In the genomic region with DNA sequence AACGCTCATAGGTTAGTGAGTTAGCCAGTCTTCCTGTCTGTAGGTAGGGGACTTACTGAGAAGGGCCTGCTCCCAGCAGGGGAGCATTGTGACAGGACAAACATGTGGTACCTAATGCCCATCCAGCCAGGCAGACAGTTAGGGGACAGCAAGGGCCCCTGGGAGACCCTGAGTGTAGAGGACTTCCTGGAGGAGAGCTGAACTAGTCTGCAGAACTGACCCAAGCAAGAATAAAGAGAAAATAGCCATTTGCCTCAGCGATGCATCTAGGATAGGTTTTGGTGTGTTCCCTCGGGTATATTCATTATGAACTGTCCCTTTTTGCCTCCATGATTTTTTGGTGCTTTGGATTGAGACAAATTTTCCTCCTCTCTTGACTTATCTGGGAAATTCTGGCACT, we compare ENCODE assay signal across 22 mouse cellular contexts. TPM values are rescaled to one million over a fixed set of nuclear protein-coding genes. Genes with fewer than 3 reads are reported as not detected.
DNase-seq lines count a peak whose midpoint lies in the region; ATAC-seq lines count a peak whose summit lies in the region.
"Had no signal": no experiment of that assay in that cellular context is flagged by ENCODE, and none has a peak within 500 bp of the region (broad histone marks: within the 10 kb centered on the region; RNA-seq: fewer than 3 reads in every experiment).

No protein-coding gene starts in this region.

- H3K4me2 ChIP-seq in intestine, embryonic 16.5 days (ENCODE audit: low read depth, low read length) = no peak overlapping the region
- no peak overlapping the region for H3K4me2 ChIP-seq in intestine, embryonic 15.5 days (replicated peaks)
- no peak overlapping the region for H3K4me2 ChIP-seq in midbrain, embryonic 11.5 days
- H3K4me2 ChIP-seq in midbrain, embryonic 16.5 days (ENCODE audit: low read length) = no peak overlapping the region
- no peak overlapping the region for H3K4me2 ChIP-seq in heart, embryonic 16.5 days (ENCODE audit: low read depth, low read length)
- H3K4me2 ChIP-seq: embryonic facial prominence, embryonic 13.5 days; forebrain, embryonic 13.5 days; liver, embryonic 13.5 days; neural tube, embryonic 13.5 days had no signal

- H3K4me1 ChIP-seq in intestine, embryonic 16.5 days (ENCODE audit: control insufficient read depth, insufficient read depth, low read length) = peaks cover 6% of the 10 kb centered on the region; the same call in 1 of the 2 replicates
- H3K4me1 ChIP-seq in intestine, embryonic 15.5 days (replicated peaks) = peaks cover 7% of the 10 kb centered on the region
- H3K4me1 ChIP-seq in midbrain, embryonic 11.5 days (ENCODE audit: control insufficient read depth, insufficient read depth, low read length) = no peaks in the 10 kb centered on the region
- no peaks in the 10 kb centered on the region for H3K4me1 ChIP-seq in midbrain, embryonic 16.5 days (ENCODE audit: control insufficient read depth, insufficient read depth, low read length)
- peaks cover 26% of the 10 kb centered on the region for H3K4me1 ChIP-seq in heart, embryonic 16.5 days (ENCODE audit: control insufficient read depth, insufficient read depth, low read length)
- H3K4me1 ChIP-seq: liver, embryonic 13.5 days had no signal

- H3K9ac ChIP-seq in intestine, embryonic 16.5 days (ENCODE audit: low read depth, low read length) = no peak overlapping the region
- H3K9ac ChIP-seq in intestine, embryonic 15.5 days = no peak overlapping the region
- H3K9ac ChIP-seq in midbrain, embryonic 11.5 days (ENCODE audit: low read length) = no peak overlapping the region
- H3K9ac ChIP-seq in midbrain, embryonic 16.5 days (ENCODE audit: low read depth, low read length) = no peak overlapping the region
- no peak overlapping the region; the same call in 1 of the 2 replicates for H3K9ac ChIP-seq in heart, embryonic 16.5 days (ENCODE audit: low read length)
- H3K9ac ChIP-seq: embryonic facial prominence, embryonic 13.5 days; forebrain, embryonic 13.5 days; liver, embryonic 13.5 days; neural tube, embryonic 13.5 days had no signal

- peak; percentile 81 for DNase-seq in midbrain, embryonic 11.5 days (ENCODE audit: low spot score, missing footprints)
- no peak for DNase-seq in cerebellum, postnatal 10 days
- no peak for DNase-seq in gastrocnemius, postnatal 36 days
- DNase-seq: cerebellum, adult 11 months; liver, embryonic 13.5 days; right cerebral cortex, adult 18-20 months had no signal

- 74% methylated on average over 3 of the region's 3 CpGs for WGBS in intestine, embryonic 16.5 days
- 75% methylated on average over 3 of the region's 3 CpGs for WGBS in intestine, embryonic 15.5 days
- 75% methylated on average over 3 of the region's 3 CpGs for WGBS in midbrain, embryonic 11.5 days
- 70% methylated on average over 3 of the region's 3 CpGs for WGBS in midbrain, embryonic 16.5 days
- 65% methylated on average over 3 of the region's 3 CpGs for WGBS in heart, embryonic 16.5 days

- no peaks in the 10 kb centered on the region for H3K36me3 ChIP-seq in intestine, embryonic 16.5 days (ENCODE audit: control insufficient read depth, insufficient read depth, low read length)
- H3K36me3 ChIP-seq in intestine, embryonic 15.5 days = no peaks in the 10 kb centered on the region
- H3K36me3 ChIP-seq in midbrain, embryonic 11.5 days (ENCODE audit: control insufficient read depth, insufficient read depth, low read length) = no peaks in the 10 kb centered on the region
- no peaks in the 10 kb centered on the region for H3K36me3 ChIP-seq in midbrain, embryonic 16.5 days (ENCODE audit: control insufficient read depth, insufficient read depth, low read length)
- no peaks in the 10 kb centered on the region for H3K36me3 ChIP-seq in heart, embryonic 16.5 days (ENCODE audit: control insufficient read depth, insufficient read depth)
- H3K36me3 ChIP-seq: embryonic facial prominence, embryonic 13.5 days; liver, embryonic 13.5 days; neural tube, embryonic 13.5 days had no signal

- peak overlapping the region; percentile 19; the same call in 1 of the 2 replicates for H3K27ac ChIP-seq in intestine, embryonic 16.5 days (ENCODE audit: low read length)
- no peak overlapping the region for H3K27ac ChIP-seq in intestine, embryonic 15.5 days
- H3K27ac ChIP-seq in midbrain, embryonic 11.5 days (ENCODE audit: low read depth, low read length) = no peak overlapping the region
- H3K27ac ChIP-seq in midbrain, embryonic 16.5 days (ENCODE audit: low read length) = no peak overlapping the region
- peak overlapping the region; percentile 63 for H3K27ac ChIP-seq in heart, embryonic 16.5 days (ENCODE audit: low read length)
- H3K27ac ChIP-seq: embryonic facial prominence, embryonic 13.5 days; forebrain, embryonic 13.5 days; liver, embryonic 13.5 days; neural tube, embryonic 13.5 days had no signal

- intact Hi-C loops in gastrocnemius, postnatal 36 days (cut with DNase I) = no loop called here

- H3K27me3 ChIP-seq in intestine, embryonic 16.5 days (replicated peaks; ENCODE audit: control insufficient read depth, insufficient read depth, low read length) = no peaks in the 10 kb centered on the region
- no peaks in the 10 kb centered on the region for H3K27me3 ChIP-seq in intestine, embryonic 15.5 days (replicated peaks)
- no peaks in the 10 kb centered on the region for H3K27me3 ChIP-seq in midbrain, embryonic 11.5 days (ENCODE audit: control insufficient read depth, insufficient read depth, low read length)
- no peaks in the 10 kb centered on the region for H3K27me3 ChIP-seq in midbrain, embryonic 16.5 days (ENCODE audit: control insufficient read depth, insufficient read depth, low read depth, low read length)
- H3K27me3 ChIP-seq in heart, embryonic 16.5 days (ENCODE audit: control insufficient read depth, insufficient read depth, low read length) = no peaks in the 10 kb centered on the region
- H3K27me3 ChIP-seq: embryonic facial prominence, embryonic 13.5 days; forebrain, embryonic 13.5 days; liver, embryonic 13.5 days; neural tube, embryonic 13.5 days had no signal

- no peak overlapping the region for H3K4me3 ChIP-seq in intestine, embryonic 16.5 days (ENCODE audit: low read length)
- no peak overlapping the region for H3K4me3 ChIP-seq in intestine, embryonic 15.5 days (replicated peaks)
- H3K4me3 ChIP-seq in midbrain, embryonic 11.5 days (ENCODE audit: low read depth, low read length) = no peak overlapping the region
- no peak overlapping the region for H3K4me3 ChIP-seq in midbrain, embryonic 16.5 days (ENCODE audit: low read depth, low read length)
- H3K4me3 ChIP-seq in heart, embryonic 16.5 days (ENCODE audit: low read length) = no peak overlapping the region
- H3K4me3 ChIP-seq: embryonic facial prominence, embryonic 13.5 days; forebrain, embryonic 13.5 days; liver, embryonic 13.5 days; neural tube, embryonic 13.5 days had no signal

- no peaks in the 10 kb centered on the region for H3K9me3 ChIP-seq in intestine, embryonic 16.5 days (ENCODE audit: control insufficient read depth, low read length)
- no peaks in the 10 kb centered on the region for H3K9me3 ChIP-seq in intestine, embryonic 15.5 days
- H3K9me3 ChIP-seq in midbrain, embryonic 11.5 days (ENCODE audit: control insufficient read depth, low read length) = peaks cover 3% of the 10 kb centered on the region; the same call in 1 of the 2 replicates
- H3K9me3 ChIP-seq in midbrain, embryonic 16.5 days (replicated peaks; ENCODE audit: control insufficient read depth, low read length, poor library complexity, severe bottlenecking) = no peaks in the 10 kb centered on the region
- no peaks in the 10 kb centered on the region for H3K9me3 ChIP-seq in heart, embryonic 16.5 days (replicated peaks; ENCODE audit: control insufficient read depth, low read length)
- H3K9me3 ChIP-seq: embryonic facial prominence, embryonic 13.5 days; forebrain, embryonic 13.5 days; liver, embryonic 13.5 days; neural tube, embryonic 13.5 days had no signal

- no peak for ATAC-seq in intestine, embryonic 16.5 days
- no peak for ATAC-seq in intestine, embryonic 15.5 days
- no peak for ATAC-seq in midbrain, embryonic 11.5 days (ENCODE audit: low FRiP score)
- no peak for ATAC-seq in midbrain, embryonic 16.5 days
- ATAC-seq in heart, embryonic 16.5 days (replicated peaks; ENCODE audit: extremely low read depth, insufficient read depth, low FRiP score) = no peak
- ATAC-seq: activated CD4-positive, CD25-positive, alpha-beta regulatory T cell, adult 4 months had no signal

RNA-seq across cellular contexts. Expression of a gene that starts 50.5 kb away (rescaled TPM):
- not detected in 2 replicates for polyA plus RNA-seq in intestine, embryonic 16.5 days (2015; fragmentation: Nextera tagmentation; extraction: Ambion mirVana)
- polyA plus RNA-seq in intestine, embryonic 15.5 days (2015; fragmentation: Nextera tagmentation; extraction: Ambion mirVana) = not detected in 2 replicates
- polyA plus RNA-seq in midbrain, embryonic 11.5 days (2014; fragmentation: Nextera tagmentation; extraction: Ambion mirVana) = not detected in 2 replicates
- polyA plus RNA-seq in midbrain, embryonic 16.5 days (2015; fragmentation: Nextera tagmentation; extraction: Ambion mirVana) = not detected in 2 replicates
- not detected in 2 replicates for polyA plus RNA-seq in heart, embryonic 16.5 days (2015; fragmentation: Nextera tagmentation; extraction: Ambion mirVana)
- not detected for total RNA-seq in gastrocnemius, postnatal 36 days (2021)
- total RNA-seq: adrenal gland, postnatal 4 days; gastrocnemius, adult 8-10 months; hematopoietic stem cell, adult 5-6 weeks; layer of hippocampus, adult 18-20 months; left cerebral cortex, postnatal 10 days; megakaryocyte progenitor cell, adult 5-6 weeks; midbrain, postnatal 0 days had no signal
- polyA plus RNA-seq: activated CD4-positive, CD25-positive, alpha-beta regulatory T cell, adult 4 months; embryonic facial prominence, embryonic 13.5 days; forebrain, embryonic 13.5 days; intestine, embryonic 14.5 days; liver, embryonic 13.5 days; midbrain, postnatal 0 days; neural tube, embryonic 13.5 days had no signal

Comparison
In these comparisons a context has a peak if more than half of its experiments do, and no peak if none do; other contexts are left out.
1. H3K27ac ChIP-seq: peak in intestine, embryonic 16.5 days (single experiment) and heart, embryonic 16.5 days (single experiment); none in intestine, embryonic 15.5 days (single experiment), midbrain, embryonic 11.5 days (single experiment) and midbrain, embryonic 16.5 days (single experiment).